Mouse (Mus musculus): ENCODE measurements around the gene Boll.

GRCm38 (mm10) chr1:55221352-55221751 lies 141.9 kb downstream of the Boll start:
- TF ChIP-seq POLR2A (IDR thresholded peaks at IDR 0.05; ENCODE audit: borderline replicate concordance, insufficient read depth, low read length) = no peak
- TF ChIP-seq CTCF (IDR thresholded peaks at IDR 0.05; ENCODE audit: borderline replicate concordance, insufficient read depth, low read depth, low read length) = no peak

Data from cerebellum, adult 2 months (tissue).